Mouse (Mus musculus) thymus, adult 18-20 months (tissue): ENCODE measurements around the gene Clstn2.

Source experiments
- DNase-seq, 2 experiments: peaks; one replicate each; pipeline ENCODE4 v3.0.0; 2022; ENCODE audit warnings: mixed read lengths in 2 of 2

Gene Clstn2

GRCm38 (mm10) chr9:97534196-97534595 lies 498.8 kb downstream of the Clstn2 start:
- no peak for DNase-seq

GRCm38 (mm10) chr9:97533306-97533705 lies 499.7 kb downstream of the Clstn2 start:
- no peak for DNase-seq

- DNase-seq = no peak
Observed at GRCm38 (mm10) chr9:97532536-97532935, 500.4 kb downstream of the Clstn2 start.

GRCm38 (mm10) chr9:97527926-97528325 lies 505.1 kb downstream of the Clstn2 start:
- DNase-seq = no peak

- DNase-seq = no peak
Observed at GRCm38 (mm10) chr9:97527276-97527675, 505.7 kb downstream of the Clstn2 start.

- no peak for DNase-seq
Observed at GRCm38 (mm10) chr9:97525563-97525962, 507.4 kb downstream of the Clstn2 start.

GRCm38 (mm10) chr9:97524861-97525260 lies 508.1 kb downstream of the Clstn2 start:
- DNase-seq = no peak

GRCm38 (mm10) chr9:97520771-97521170 lies 512.2 kb downstream of the Clstn2 start:
- DNase-seq = no peak

- DNase-seq = no peak
Observed at GRCm38 (mm10) chr9:97517006-97517405, 516.0 kb downstream of the Clstn2 start.

- no peak for DNase-seq
Observed at GRCm38 (mm10) chr9:97514639-97515038, 518.3 kb downstream of the Clstn2 start.

GRCm38 (mm10) chr9:97512282-97512850 lies 520.6 kb downstream of the Clstn2 start:
- no peak for DNase-seq

GRCm38 (mm10) chr9:97501416-97501815 lies 531.6 kb downstream of the Clstn2 start:
- no peak for DNase-seq

- no peak for DNase-seq
Observed at GRCm38 (mm10) chr9:97495056-97495455, 537.9 kb downstream of the Clstn2 start.

- no peak for DNase-seq
Observed at GRCm38 (mm10) chr9:97491626-97492025, 541.4 kb downstream of the Clstn2 start.

GRCm38 (mm10) chr9:97490591-97491176 lies 542.3 kb downstream of the Clstn2 start:
- no peak for DNase-seq

GRCm38 (mm10) chr9:97486826-97487225 lies 546.2 kb downstream of the Clstn2 start:
- no peak for DNase-seq

- no peak for DNase-seq
Observed at GRCm38 (mm10) chr9:97481187-97481586, 551.8 kb downstream of the Clstn2 start.

- DNase-seq = no peak
Observed at GRCm38 (mm10) chr9:97476961-97477360, 556.0 kb downstream of the Clstn2 start.

- DNase-seq = no peak
Observed at GRCm38 (mm10) chr9:97476456-97476855, 556.5 kb downstream of the Clstn2 start.

- no peak for DNase-seq
Observed at GRCm38 (mm10) chr9:97474896-97475295, 558.1 kb downstream of the Clstn2 start.

GRCm38 (mm10) chr9:97471014-97471591 lies 561.9 kb downstream of the Clstn2 start:
- no peak for DNase-seq

GRCm38 (mm10) chr9:97460452-97460851 lies 572.5 kb downstream of the Clstn2 start:
- DNase-seq = no peak

GRCm38 (mm10) chr9:97459745-97460144 lies 573.2 kb downstream of the Clstn2 start:
- no peak for DNase-seq

GRCm38 (mm10) chr9:97449316-97450050 lies 583.5 kb downstream of the Clstn2 start:
- DNase-seq = no peak
